In the genomic region with DNA sequence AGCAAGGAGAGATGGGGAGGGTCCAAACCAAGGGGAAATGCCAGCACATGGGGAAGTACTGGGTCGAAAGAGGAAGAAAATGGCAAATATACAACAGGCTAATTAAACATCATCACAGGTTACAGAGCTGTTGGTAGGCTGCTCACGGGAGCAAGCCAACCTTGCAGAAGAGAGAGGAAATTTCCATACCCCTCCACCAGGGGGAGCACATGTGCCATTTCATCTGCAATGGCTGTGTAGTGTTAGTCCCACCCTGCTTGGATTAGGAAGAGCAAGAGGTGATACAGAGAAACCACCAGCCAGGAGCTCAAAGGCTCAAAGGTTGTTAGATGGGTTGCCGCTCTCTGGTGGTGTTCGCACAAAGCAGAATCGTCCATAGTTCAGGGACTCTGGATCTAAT, we compare ENCODE assay signal across 8 mouse cellular contexts.
A peak's percentile ranks its signal among the peaks of the same experiment; 100 is the strongest.
DNase-seq lines count a peak whose midpoint lies in the region; ATAC-seq lines count a peak whose summit lies in the region.

No protein-coding gene starts in this region.

- H3K9ac ChIP-seq in forebrain, embryonic 11.5 days (ENCODE audit: low read length): no peak overlapping the region
- no peak overlapping the region for H3K9ac ChIP-seq in forebrain, embryonic 13.5 days

- peak; percentile 69 for DNase-seq in forebrain, embryonic 11.5 days (ENCODE audit: low spot score)
- DNase-seq in CD4-positive helper T cell, adult 2 months (ENCODE audit: low read depth, low spot score): peak; percentile 40
- peak; percentile 77 to 90 for DNase-seq in adrenal gland, postnatal 36 days
- DNase-seq in heart, adult 8-10 months (ENCODE audit: low spot score): peak; percentile 45
- peak; percentile 35 to 79 for DNase-seq in layer of hippocampus, postnatal 25 days (ENCODE audit: extremely low spot score in 1 of 2, low spot score in 1 of 2)
- peak; percentile 50 for DNase-seq in mesoderm, embryonic 11.5 days (ENCODE audit: low read depth, low spot score)
- peak; percentile 9 to 80 for DNase-seq in thymus, postnatal 10 days (ENCODE audit: low spot score in 2 of 2)

- H3K4me3 ChIP-seq in forebrain, embryonic 11.5 days (ENCODE audit: low read depth, low read length): no peak overlapping the region
- no peak overlapping the region for H3K4me3 ChIP-seq in forebrain, embryonic 13.5 days

- no peak overlapping the region for H3K4me2 ChIP-seq in forebrain, embryonic 11.5 days (ENCODE audit: low read depth, low read length, severe bottlenecking)
- H3K4me2 ChIP-seq in forebrain, embryonic 13.5 days: no peak overlapping the region

- H3K9me3 ChIP-seq in forebrain, embryonic 11.5 days (ENCODE audit: control insufficient read depth, low read length): no peaks in the 10 kb centered on the region
- H3K9me3 ChIP-seq in forebrain, embryonic 13.5 days (replicated peaks): no peaks in the 10 kb centered on the region

- no peak overlapping the region for H3K27ac ChIP-seq in forebrain, embryonic 11.5 days (ENCODE audit: low read depth, low read length)
- H3K27ac ChIP-seq in forebrain, embryonic 13.5 days: no peak overlapping the region

- no peaks in the 10 kb centered on the region for H3K36me3 ChIP-seq in forebrain, embryonic 11.5 days (ENCODE audit: control insufficient read depth, insufficient read depth, low read length)
- no peaks in the 10 kb centered on the region for H3K36me3 ChIP-seq in forebrain, embryonic 13.5 days (ENCODE audit: poor library complexity, severe bottlenecking)

- H3K27me3 ChIP-seq in forebrain, embryonic 11.5 days (ENCODE audit: control insufficient read depth, insufficient read depth, low read length): no peaks in the 10 kb centered on the region
- peaks cover 3% of the 10 kb centered on the region; the same call in 1 of the 2 replicates for H3K27me3 ChIP-seq in forebrain, embryonic 13.5 days

- 71% methylated on average over 5 of the region's 5 CpGs for WGBS in forebrain, embryonic 11.5 days
- WGBS in forebrain, embryonic 13.5 days: 58% methylated on average over 5 of the region's 5 CpGs

- ATAC-seq in forebrain, embryonic 11.5 days (replicated peaks; ENCODE audit: low FRiP score): no peak
- no peak for ATAC-seq in forebrain, embryonic 13.5 days

- no peaks in the 10 kb centered on the region for H3K4me1 ChIP-seq in forebrain, embryonic 11.5 days (replicated peaks; ENCODE audit: control insufficient read depth, insufficient read depth, low read length)
- H3K4me1 ChIP-seq in forebrain, embryonic 13.5 days: peaks cover 10% of the 10 kb centered on the region
